Mouse (Mus musculus): ENCODE results near the gene Atp13a5. TPM values are rescaled to one million over a fixed set of nuclear protein-coding genes. Genes with fewer than 3 reads are reported as not detected.

Atp13a5 gene
- total RNA-seq (2021), result 1 to 10 TPM; 6.1 to 7.0 TPM
- long read RNA-seq, full-length matches to known transcripts, result 4 of 8 reads
- long read RNA-seq, partial matches to known transcripts, result 1 of 8 reads
- long read RNA-seq, other reads (novel, unspliced or antisense), result 3 of 8 reads

- no peak for DNase-seq (ENCODE audit: low spot score in 2 of 2)
Observed at GRCm38 (mm10) chr16:29378458-29378857, at the start of gene Atp13a5. TSS of gene Atp13a5 (minus strand) at chr16:29378732.

- no peak for DNase-seq (ENCODE audit: low spot score in 2 of 2)
Observed at GRCm38 (mm10) chr16:29414822-29415221, 36.3 kb upstream of the Atp13a5 start.

- no peak for DNase-seq (ENCODE audit: low spot score in 2 of 2)
Observed at GRCm38 (mm10) chr16:29407319-29407718, 28.8 kb upstream of the Atp13a5 start.

GRCm38 (mm10) chr16:29399079-29399478 lies 20.5 kb upstream of the Atp13a5 start:
- no peak for DNase-seq (ENCODE audit: low spot score in 2 of 2)

- DNase-seq (ENCODE audit: low spot score in 2 of 2), result no peak
Observed at GRCm38 (mm10) chr16:29384781-29385180, 6.2 kb upstream of the Atp13a5 start.

- no peak for DNase-seq (ENCODE audit: low spot score in 2 of 2)
Observed at GRCm38 (mm10) chr16:29374636-29375035, 3.9 kb downstream of the Atp13a5 start.

GRCm38 (mm10) chr16:29331351-29332044 lies 47.0 kb downstream of the Atp13a5 start:
- no peak for DNase-seq (ENCODE audit: low spot score in 2 of 2)

- no peak for DNase-seq (ENCODE audit: low spot score in 2 of 2)
Observed at GRCm38 (mm10) chr16:29330948-29331347, 47.6 kb downstream of the Atp13a5 start.

GRCm38 (mm10) chr16:29329213-29329612 lies 49.3 kb downstream of the Atp13a5 start:
- no peak for DNase-seq (ENCODE audit: low spot score in 2 of 2)

- DNase-seq (ENCODE audit: low spot score in 2 of 2), result no peak
Observed at GRCm38 (mm10) chr16:29327910-29328309, 50.6 kb downstream of the Atp13a5 start.

- DNase-seq (ENCODE audit: low spot score in 2 of 2), result no peak
Observed at GRCm38 (mm10) chr16:29325233-29325919, 53.2 kb downstream of the Atp13a5 start.

- no peak for DNase-seq (ENCODE audit: low spot score in 2 of 2)
Observed at GRCm38 (mm10) chr16:29320717-29321116, 57.8 kb downstream of the Atp13a5 start.

- DNase-seq (ENCODE audit: low spot score in 2 of 2), result no peak
Observed at GRCm38 (mm10) chr16:29315391-29315790, 63.1 kb downstream of the Atp13a5 start.

GRCm38 (mm10) chr16:29314991-29315390 lies 63.5 kb downstream of the Atp13a5 start:
- no peak for DNase-seq (ENCODE audit: low spot score in 2 of 2)

- DNase-seq (ENCODE audit: low spot score in 2 of 2), result no peak
Observed at GRCm38 (mm10) chr16:29297555-29298021, 80.9 kb downstream of the Atp13a5 start.

GRCm38 (mm10) chr16:29280691-29281090 lies 97.8 kb downstream of the Atp13a5 start:
- DNase-seq (ENCODE audit: low spot score in 2 of 2), result no peak

GRCm38 (mm10) chr16:29254325-29254724 lies 124.2 kb downstream of the Atp13a5 start:
- no peak for DNase-seq (ENCODE audit: low spot score in 2 of 2)

- DNase-seq (ENCODE audit: low spot score in 2 of 2), result no peak
Observed at GRCm38 (mm10) chr16:29235951-29236350, 142.6 kb downstream of the Atp13a5 start.

- DNase-seq (ENCODE audit: low spot score in 2 of 2), result peak; percentile 21 to 65
Observed at GRCm38 (mm10) chr16:29216395-29217295, 161.9 kb downstream of the Atp13a5 start.

- DNase-seq (ENCODE audit: low spot score in 2 of 2), result peak in 1 of 2 experiments; percentile 21
Observed at GRCm38 (mm10) chr16:29209605-29210411, 168.7 kb downstream of the Atp13a5 start, which contains the start of gene Hrasls. TSS of gene Hrasls (plus strand) at chr16:29209695.

All from layer of hippocampus, adult 18-20 months (tissue).